Mouse (Mus musculus) midbrain, embryonic 13.5 days (tissue): ENCODE data around the gene Mpig6b. TPM values are rescaled to one million over a fixed set of nuclear protein-coding genes. Genes with fewer than 3 reads are reported as not detected.

Experiments
- ATAC-seq: fragments of 200-750 bp; cut with Nextera tagmentation; 2 replicates; pipeline ENCODE4 v1.8.0; 2017; ENCODE audit warnings: mild to moderate bottlenecking, moderate TSS enrichment, moderate library complexity
- H3K27ac ChIP-seq: fragments of 300-500 bp; sonication (generic); 2 replicates; pipeline ENCODE4 v1.5.1; 2015; ENCODE audit warnings: inconsistent platforms, mild to moderate bottlenecking, moderate library complexity
- H3K27me3 ChIP-seq: fragments of 300-500 bp; sonication (generic); 2 replicates; pipeline ENCODE4 v1.6.1; 2015; ENCODE audit warnings: mild to moderate bottlenecking, inconsistent platforms
- H3K36me3 ChIP-seq: fragments of 300-500 bp; sonication (generic); 2 replicates; pipeline ENCODE4 v1.6.1; 2015; ENCODE audit warnings: mild to moderate bottlenecking, inconsistent platforms
- H3K4me1 ChIP-seq: fragments of 300-500 bp; sonication (generic); replicated peaks from 2 replicates; pipeline ENCODE4 v1.6.1; 2015; ENCODE audit warnings: inconsistent platforms
- H3K4me2 ChIP-seq: fragments of 300-500 bp; sonication (generic); replicated peaks from 2 replicates; pipeline ENCODE4 v1.6.1; 2015; ENCODE audit warnings: moderate library complexity, mild to moderate bottlenecking, inconsistent platforms
- H3K4me3 ChIP-seq: fragments of 300-500 bp; sonication (generic); replicated peaks from 2 replicates; pipeline ENCODE4 v1.5.1; 2015; ENCODE audit warnings: mild to moderate bottlenecking, inconsistent platforms
- H3K9ac ChIP-seq: fragments of 300-500 bp; sonication (generic); replicated peaks from 2 replicates; pipeline ENCODE4 v1.6.1; 2015; ENCODE audit warnings: mild to moderate bottlenecking, inconsistent platforms
- H3K9me3 ChIP-seq: fragments of 300-500 bp; sonication (generic); 2 replicates; pipeline ENCODE4 v1.6.1; 2016; ENCODE audit warnings: mild to moderate bottlenecking, inconsistent platforms
- WGBS: fragments of 180-500 bp; shearing (Covaris S2); methylation state at CpG from one replicate; pipeline ENCODE4 v1.1.7; 2015; 5-methylcytosine and 5-hydroxymethylcytosine counted together
- polyA plus RNA-seq: library from polyadenylated mRNA; unstranded; fragments of >200 nt; fragmentation: Nextera tagmentation; extraction: Ambion mirVana; gene quantifications from 2 replicates; pipeline ENCODE4 v1.2.1, GENCODE M21; 2015

The Mpig6b gene
- polyA plus RNA-seq, 1 experiment from 2014 or later, result 0.50 TPM

GRCm38 (mm10) chr17:35100196-35100765 is 34.3 kb upstream of the Mpig6b start:
- Histone ChIP-seq H3K36me3 (peaks cover 87% of the 10 kb centered on the region), H3K27me3 (no peaks in the 10 kb centered on the region), H3K4me3 (no peak overlapping the region), H3K4me2 (no peak overlapping the region), H3K4me1 (no peaks in the 10 kb centered on the region), H3K9me3 (no peaks in the 10 kb centered on the region), H3K27ac (no peak overlapping the region), H3K9ac (no peak overlapping the region)
- WGBS, result 67% methylated on average over 10 of the region's 10 CpGs
- no peak for ATAC-seq

GRCm38 (mm10) chr17:35097164-35097655 is 31.2 kb upstream of the Mpig6b start:
- Histone ChIP-seq H3K4me1 (no peaks in the 10 kb centered on the region), H3K9me3 (no peaks in the 10 kb centered on the region), H3K4me3 (no peak overlapping the region), H3K4me2 (no peak overlapping the region), H3K9ac (no peak overlapping the region), H3K27ac (no peak overlapping the region), H3K36me3 (peaks cover 98% of the 10 kb centered on the region), H3K27me3 (no peaks in the 10 kb centered on the region)
- 73% methylated on average over 12 of the region's 12 CpGs for WGBS
- ATAC-seq, result no peak

GRCm38 (mm10) chr17:35096597-35096996 is 30.6 kb upstream of the Mpig6b start:
- no peak for ATAC-seq
- no peak overlapping the region for H3K27ac ChIP-seq
- H3K9me3 ChIP-seq, result no peaks in the 10 kb centered on the region
- no peaks in the 10 kb centered on the region for H3K27me3 ChIP-seq
- peaks cover 96% of the 10 kb centered on the region for H3K36me3 ChIP-seq
- H3K4me3 ChIP-seq, result no peak overlapping the region
- H3K4me1 ChIP-seq, result no peaks in the 10 kb centered on the region
- H3K4me2 ChIP-seq, result no peak overlapping the region
- WGBS, result 80% methylated on average over 12 of the region's 12 CpGs
- no peak overlapping the region for H3K9ac ChIP-seq

- H3K9ac ChIP-seq, result no peak overlapping the region
- H3K27ac ChIP-seq, result no peak overlapping the region
- H3K36me3 ChIP-seq, result peaks cover 84% of the 10 kb centered on the region
- H3K9me3 ChIP-seq, result no peaks in the 10 kb centered on the region
- ATAC-seq, result no peak
- WGBS, result 93% methylated on average over 15 of the region's 15 CpGs
- H3K4me2 ChIP-seq, result no peak overlapping the region
- peaks cover 13% of the 10 kb centered on the region for H3K4me1 ChIP-seq
- H3K4me3 ChIP-seq, result no peak overlapping the region
- H3K27me3 ChIP-seq, result no peaks in the 10 kb centered on the region
Measured at GRCm38 (mm10) chr17:35094475-35095365, 28.7 kb upstream of the Mpig6b start.

GRCm38 (mm10) chr17:35092403-35093198 is 26.6 kb upstream of the Mpig6b start:
- Histone ChIP-seq H3K4me3 (no peak overlapping the region), H3K27me3 (no peaks in the 10 kb centered on the region), H3K36me3 (peaks cover 63% of the 10 kb centered on the region), H3K27ac (no peak overlapping the region), H3K9ac (no peak overlapping the region; the same call in 1 of the 2 replicates), H3K9me3 (no peaks in the 10 kb centered on the region), H3K4me2 (no peak overlapping the region), H3K4me1 (peaks cover 14% of the 10 kb centered on the region)
- ATAC-seq, result no peak
- WGBS, result 93% methylated on average over 14 of the region's 14 CpGs

GRCm38 (mm10) chr17:35090166-35090932 is 24.4 kb upstream of the Mpig6b start:
- Histone ChIP-seq H3K9me3 (no peaks in the 10 kb centered on the region), H3K4me3 (peak overlapping the region; percentile 58), H3K27me3 (peaks cover 3% of the 10 kb centered on the region; the same call in 1 of the 2 replicates), H3K4me2 (peak overlapping the region; percentile 68), H3K36me3 (peaks cover 41% of the 10 kb centered on the region), H3K9ac (peak overlapping the region; percentile 85), H3K27ac (peak overlapping the region; percentile 98), H3K4me1 (peaks cover 14% of the 10 kb centered on the region)
- ATAC-seq, result no peak
- WGBS, result 76% methylated on average over 8 of the region's 8 CpGs

- peaks cover 30% of the 10 kb centered on the region for H3K36me3 ChIP-seq
- H3K4me2 ChIP-seq, result peak within 1 kb of the TSS; percentile 68
- peak; percentile 99 for ATAC-seq
- H3K27me3 ChIP-seq, result peaks cover 3% of the 10 kb centered on the region; the same call in 1 of the 2 replicates
- peaks cover 14% of the 10 kb centered on the region for H3K4me1 ChIP-seq
- H3K9ac ChIP-seq, result peak within 1 kb of the TSS; percentile 85
- peak within 1 kb of the TSS; percentile 58 for H3K4me3 ChIP-seq
- H3K27ac ChIP-seq, result peak within 1 kb of the TSS; percentile 98
- WGBS, result 3% methylated on average over 65 of the region's 67 CpGs
- no peaks in the 10 kb centered on the region for H3K9me3 ChIP-seq
Measured at GRCm38 (mm10) chr17:35088825-35089644, 23.1 kb upstream of the Mpig6b start, which contains the start of gene Abhd16a. Abhd16a (plus strand) TSS chr17:35089263.

GRCm38 (mm10) chr17:35088151-35088550 is 22.2 kb upstream of the Mpig6b start:
- Histone ChIP-seq H3K4me2 (no peak overlapping the region; the same call in 1 of the 2 replicates), H3K9me3 (no peaks in the 10 kb centered on the region), H3K4me3 (no peak overlapping the region), H3K27me3 (peaks cover 3% of the 10 kb centered on the region; the same call in 1 of the 2 replicates), H3K4me1 (peaks cover 14% of the 10 kb centered on the region), H3K9ac (no peak overlapping the region), H3K27ac (no peak overlapping the region), H3K36me3 (peaks cover 21% of the 10 kb centered on the region)
- ATAC-seq, result no peak
- WGBS, result 56% methylated on average over 2 of the region's 2 CpGs

- ATAC-seq, result no peak
- Histone ChIP-seq H3K9me3 (no peaks in the 10 kb centered on the region), H3K27ac (no peak within 1 kb of the TSS), H3K4me3 (no peak within 1 kb of the TSS), H3K36me3 (no peaks in the 10 kb centered on the region), H3K9ac (no peak within 1 kb of the TSS), H3K4me2 (no peak within 1 kb of the TSS), H3K27me3 (peaks cover 3% of the 10 kb centered on the region; the same call in 1 of the 2 replicates), H3K4me1 (peaks cover 8% of the 10 kb centered on the region)
- WGBS, result 83% methylated on average over 7 of the region's 7 CpGs
Measured at GRCm38 (mm10) chr17:35085208-35085865, 19.4 kb upstream of the Mpig6b start, which contains the start of gene Ly6g6f. Ly6g6f (minus strand) TSS chr17:35085610.

GRCm38 (mm10) chr17:35083929-35084497 is 18.0 kb upstream of the Mpig6b start:
- Histone ChIP-seq H3K36me3 (no peaks in the 10 kb centered on the region), H3K27me3 (peaks cover 3% of the 10 kb centered on the region; the same call in 1 of the 2 replicates), H3K27ac (no peak overlapping the region), H3K9ac (no peak overlapping the region), H3K4me3 (no peak overlapping the region), H3K9me3 (no peaks in the 10 kb centered on the region), H3K4me2 (no peak overlapping the region), H3K4me1 (no peaks in the 10 kb centered on the region)
- WGBS, result 88% methylated on average over 3 of the region's 3 CpGs
- no peak for ATAC-seq
